ENCODE assay signal across 9 mouse cellular contexts in the genomic region with DNA sequence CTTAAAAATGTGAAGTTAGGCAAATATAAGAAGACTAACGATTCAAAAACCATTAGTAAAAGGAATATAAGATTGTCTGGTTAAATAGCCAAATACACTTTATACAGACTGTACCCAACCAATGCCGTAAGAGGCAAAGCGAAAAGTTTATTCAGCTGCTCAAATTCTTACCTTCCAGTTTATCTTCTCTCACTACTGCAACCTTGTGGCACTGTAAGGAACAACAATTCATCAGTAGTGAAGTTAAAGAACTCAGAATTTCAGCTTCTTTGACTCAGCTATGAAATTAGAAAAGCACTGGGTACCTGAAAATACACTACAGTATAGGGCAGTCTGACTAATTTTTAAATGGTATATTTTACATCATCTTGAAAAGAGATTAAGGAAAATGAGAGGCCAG. TPM values are rescaled to one million over a fixed set of nuclear protein-coding genes. Genes with fewer than 3 reads are reported as not detected.
A peak's percentile ranks its signal among the peaks of the same experiment; 100 is the strongest.
DNase-seq lines count a peak whose midpoint lies in the region; ATAC-seq and TF ChIP-seq lines count a peak whose summit lies in the region.
"Had no signal": no experiment of that assay in that cellular context is flagged by ENCODE, and none has a peak within 500 bp of the region (broad histone marks: within the 10 kb centered on the region; RNA-seq: fewer than 3 reads in every experiment).

No protein-coding gene starts in this region.

- H3K36me3 ChIP-seq in forebrain, embryonic 14.5 days (ENCODE audit: control insufficient read depth, insufficient read depth, low read length): peaks cover 71% of the 10 kb centered on the region
- H3K36me3 ChIP-seq in forebrain, embryonic 13.5 days (ENCODE audit: poor library complexity, severe bottlenecking): peaks cover 64% of the 10 kb centered on the region
- H3K36me3 ChIP-seq in limb, embryonic 14.5 days (ENCODE audit: control insufficient read depth, insufficient read depth, low read length): peaks cover 70% of the 10 kb centered on the region
- peaks cover 92% of the 10 kb centered on the region for H3K36me3 ChIP-seq in limb, embryonic 10.5 days

- peak; percentile 68 for DNase-seq in forebrain, embryonic 14.5 days (ENCODE audit: low spot score)
- peak; percentile 70 for DNase-seq in limb, embryonic 14.5 days (ENCODE audit: low spot score)
- DNase-seq in limb, embryonic 10.5 days (ENCODE audit: low spot score): no peak
- peak; percentile 53 for DNase-seq in MN1 (ENCODE audit: low spot score)
- DNase-seq in induced T-regulatory cell, adult 2 months (ENCODE audit: low read depth): peak; percentile 47
- DNase-seq in T-cell, adult 2 months (ENCODE audit: low spot score): no peak
- DNase-seq in urinary bladder, postnatal 10 days (ENCODE audit: low spot score): no peak

- H3K9ac ChIP-seq in forebrain, embryonic 14.5 days (ENCODE audit: low read length): no peak overlapping the region
- no peak overlapping the region for H3K9ac ChIP-seq in forebrain, embryonic 13.5 days
- no peak overlapping the region for H3K9ac ChIP-seq in limb, embryonic 14.5 days (ENCODE audit: low read depth, low read length, severe bottlenecking)

- no peaks in the 10 kb centered on the region for H3K4me1 ChIP-seq in forebrain, embryonic 14.5 days (ENCODE audit: control insufficient read depth, insufficient read depth, low read length)
- H3K4me1 ChIP-seq in forebrain, embryonic 13.5 days: no peaks in the 10 kb centered on the region
- no peaks in the 10 kb centered on the region for H3K4me1 ChIP-seq in limb, embryonic 14.5 days (ENCODE audit: control insufficient read depth, insufficient read depth, low read length)
- H3K4me1 ChIP-seq in limb, embryonic 10.5 days: no peaks in the 10 kb centered on the region

- 81% methylated on average over 3 of the region's 3 CpGs for WGBS in forebrain, embryonic 14.5 days
- WGBS in forebrain, embryonic 13.5 days: 87% methylated on average over 3 of the region's 3 CpGs
- 69% methylated on average over 3 of the region's 3 CpGs for WGBS in limb, embryonic 14.5 days
- WGBS in limb, embryonic 10.5 days: 85% methylated on average over 3 of the region's 3 CpGs

- no peak overlapping the region for H3K27ac ChIP-seq in forebrain, embryonic 14.5 days (ENCODE audit: low read depth, low read length)
- H3K27ac ChIP-seq in forebrain, embryonic 13.5 days: no peak overlapping the region
- H3K27ac ChIP-seq in limb, embryonic 14.5 days (replicated peaks; ENCODE audit: low read depth, low read length): no peak overlapping the region
- H3K27ac ChIP-seq in limb, embryonic 10.5 days: no peak overlapping the region

- H3K4me2 ChIP-seq in forebrain, embryonic 14.5 days (ENCODE audit: low read length): no peak overlapping the region
- H3K4me2 ChIP-seq in forebrain, embryonic 13.5 days: no peak overlapping the region
- H3K4me2 ChIP-seq in limb, embryonic 14.5 days (replicated peaks; ENCODE audit: low read depth, low read length, severe bottlenecking): no peak overlapping the region

- no peak for TF ChIP-seq POLR2A in limb, embryonic 14.5 days (IDR thresholded peaks at IDR 0.05; ENCODE audit: borderline replicate concordance, extremely low read depth, insufficient read depth, insufficient read length)

- H3K27me3 ChIP-seq in forebrain, embryonic 14.5 days (replicated peaks; ENCODE audit: control insufficient read depth, insufficient read depth, low read length): no peaks in the 10 kb centered on the region
- no peaks in the 10 kb centered on the region for H3K27me3 ChIP-seq in forebrain, embryonic 13.5 days
- no peaks in the 10 kb centered on the region for H3K27me3 ChIP-seq in limb, embryonic 14.5 days (ENCODE audit: control insufficient read depth, insufficient read depth, low read length)
- H3K27me3 ChIP-seq in limb, embryonic 10.5 days (ENCODE audit: low read depth, poor library complexity, severe bottlenecking): no peaks in the 10 kb centered on the region

- no peak for ATAC-seq in forebrain, embryonic 14.5 days
- ATAC-seq in forebrain, embryonic 13.5 days: no peak
- no peak for ATAC-seq in limb, embryonic 14.5 days (ENCODE audit: low FRiP score, low read depth)

- no peaks in the 10 kb centered on the region for H3K9me3 ChIP-seq in forebrain, embryonic 14.5 days (replicated peaks; ENCODE audit: control insufficient read depth, low read length)
- no peaks in the 10 kb centered on the region for H3K9me3 ChIP-seq in forebrain, embryonic 13.5 days (replicated peaks)
- H3K9me3 ChIP-seq in limb, embryonic 14.5 days (ENCODE audit: control insufficient read depth, low read length): no peaks in the 10 kb centered on the region
- no peaks in the 10 kb centered on the region for H3K9me3 ChIP-seq in limb, embryonic 10.5 days (replicated peaks)

- no peak overlapping the region for H3K4me3 ChIP-seq in forebrain, embryonic 14.5 days (ENCODE audit: low read depth, low read length)
- no peak overlapping the region for H3K4me3 ChIP-seq in forebrain, embryonic 13.5 days
- no peak overlapping the region for H3K4me3 ChIP-seq in limb, embryonic 14.5 days (replicated peaks; ENCODE audit: low read length)
- no peak overlapping the region for H3K4me3 ChIP-seq in limb, embryonic 10.5 days
- H3K4me3 ChIP-seq: erythroblast, embryonic 14.5 days had no signal

RNA-seq across cellular contexts. Expression of a gene that starts 13.0 kb away (rescaled TPM):
- polyA plus RNA-seq in forebrain, embryonic 14.5 days (2014; fragmentation: Nextera tagmentation; extraction: Ambion mirVana): 49.9 and 54.1 TPM in 2 replicates
- polyA plus RNA-seq in forebrain, embryonic 13.5 days (2015; fragmentation: Nextera tagmentation; extraction: Ambion mirVana): 71.4 and 78.4 TPM in 2 replicates
- polyA plus RNA-seq in limb, embryonic 14.5 days (2012; rRNA removed): 40.3 and 51.0 TPM in 2 replicates
- polyA plus RNA-seq in limb, embryonic 14.5 days (2014; fragmentation: Nextera tagmentation; extraction: Ambion mirVana): 53.5 and 55.6 TPM in 2 replicates
- polyA plus RNA-seq in limb, embryonic 10.5 days (2016; fragmentation: Nextera tagmentation; extraction: Ambion mirVana): 102 and 107 TPM in 2 replicates

RNA-seq across cellular contexts. Expression of a gene that starts 50.7 kb away (rescaled TPM):
- polyA plus RNA-seq in forebrain, embryonic 14.5 days (2014; fragmentation: Nextera tagmentation; extraction: Ambion mirVana): 19.6 and 24.0 TPM in 2 replicates
- polyA plus RNA-seq in forebrain, embryonic 13.5 days (2015; fragmentation: Nextera tagmentation; extraction: Ambion mirVana): 16.3 and 17.1 TPM in 2 replicates
- 16.3 and 18.3 TPM in 2 replicates for polyA plus RNA-seq in limb, embryonic 14.5 days (2012; rRNA removed)
- polyA plus RNA-seq in limb, embryonic 14.5 days (2014; fragmentation: Nextera tagmentation; extraction: Ambion mirVana): 23.6 and 25.5 TPM in 2 replicates
- 28.5 and 29.2 TPM in 2 replicates for polyA plus RNA-seq in limb, embryonic 10.5 days (2016; fragmentation: Nextera tagmentation; extraction: Ambion mirVana)

Comparison
In these comparisons a context has a peak if more than half of its experiments do, and no peak if none do; other contexts are left out.
1. DNase-seq: peak in forebrain, embryonic 14.5 days (single experiment), limb, embryonic 14.5 days (single experiment), MN1 (single experiment) and induced T-regulatory cell, adult 2 months (single experiment); none in limb, embryonic 10.5 days (single experiment), T-cell, adult 2 months (single experiment) and urinary bladder, postnatal 10 days (single experiment).